Mouse (Mus musculus) liver, embryonic 12.5 days (tissue): ENCODE measurements around the gene Gm49336. TPM values are rescaled to one million over a fixed set of nuclear protein-coding genes. Genes with fewer than 3 reads are reported as not detected.

Source experiments
- ATAC-seq: fragments of 200-750 bp; cut with Nextera tagmentation; 2 replicates; pipeline ENCODE4 v1.8.0; 2017; ENCODE audit warnings: moderate number of reproducible peaks, mild to moderate bottlenecking, moderate library complexity
- H3K27ac ChIP-seq: fragments of 300-500 bp; sonication (generic); 2 replicates; pipeline ENCODE4 v1.5.1; 2016; ENCODE audit warnings: mild to moderate bottlenecking
- H3K27me3 ChIP-seq: fragments of 300-500 bp; sonication (generic); replicated peaks from 2 replicates; pipeline ENCODE4 v1.6.1; 2016; ENCODE audit warnings: mild to moderate bottlenecking, moderate library complexity
- H3K36me3 ChIP-seq: fragments of 300-500 bp; sonication (generic); 2 replicates; pipeline ENCODE4 v1.6.1; 2016; ENCODE audit warnings: mild to moderate bottlenecking, moderate library complexity
- H3K4me1 ChIP-seq: fragments of 300-500 bp; sonication (generic); 2 replicates; pipeline ENCODE4 v1.6.1; 2016
- H3K4me2 ChIP-seq: fragments of 300-500 bp; sonication (generic); 2 replicates; pipeline ENCODE4 v1.6.1; 2016; ENCODE audit warnings: mild to moderate bottlenecking, moderate library complexity
- H3K4me3 ChIP-seq: fragments of 300-500 bp; sonication (generic); 2 replicates; pipeline ENCODE4 v1.5.1; 2016; ENCODE audit warnings: mild to moderate bottlenecking, moderate library complexity
- H3K9ac ChIP-seq: fragments of 300-500 bp; sonication (generic); 2 replicates; pipeline ENCODE4 v1.6.1; 2016; ENCODE audit warnings: mild to moderate bottlenecking, moderate library complexity
- H3K9me3 ChIP-seq: fragments of 300-500 bp; sonication (generic); replicated peaks from 2 replicates; pipeline ENCODE4 v1.6.1; 2016; ENCODE audit warnings: mild to moderate bottlenecking, moderate library complexity
- WGBS: fragments of 180-500 bp; shearing (Covaris S2); methylation state at CpG from one replicate; pipeline ENCODE4 v1.1.7; 2016; ENCODE audit not compliant: insufficient replicate concordance; 5-methylcytosine and 5-hydroxymethylcytosine counted together
- polyA plus RNA-seq: library from polyadenylated mRNA; unstranded; fragments of >200 nt; fragmentation: Nextera tagmentation; extraction: Ambion mirVana; gene quantifications from 2 replicates; pipeline ENCODE4 v1.2.1, GENCODE M21; 2016

Gene Gm49336
- polyA plus RNA-seq, 1 experiment from 2014 or later: 53.1 TPM

- Histone ChIP-seq H3K4me2 (no peak overlapping the region), H3K27me3 (no peaks in the 10 kb centered on the region), H3K27ac (no peak overlapping the region), H3K4me3 (no peak overlapping the region), H3K4me1 (no peaks in the 10 kb centered on the region), H3K9ac (no peak overlapping the region), H3K9me3 (no peaks in the 10 kb centered on the region), H3K36me3 (peaks cover 37% of the 10 kb centered on the region)
- no peak for ATAC-seq
- WGBS: 83% methylated on average over 1 of the region's 1 CpGs
Measured at GRCm38 (mm10) chr14:60216125-60216524, 35.2 kb downstream of the Gm49336 start.

GRCm38 (mm10) chr14:60215000-60215399 lies 36.3 kb downstream of the Gm49336 start:
- Histone ChIP-seq H3K9me3 (no peaks in the 10 kb centered on the region), H3K27ac (no peak overlapping the region)

GRCm38 (mm10) chr14:60214040-60214439 lies 37.3 kb downstream of the Gm49336 start:
- H3K4me2 ChIP-seq: no peak overlapping the region
- H3K9me3 ChIP-seq: no peaks in the 10 kb centered on the region
- no peaks in the 10 kb centered on the region for H3K4me1 ChIP-seq
- no peak overlapping the region for H3K9ac ChIP-seq
- no peak overlapping the region for H3K4me3 ChIP-seq
- no peak for ATAC-seq
- H3K27ac ChIP-seq: no peak overlapping the region
- no peaks in the 10 kb centered on the region for H3K27me3 ChIP-seq
- WGBS: 71% methylated on average over 1 of the region's 1 CpGs
- H3K36me3 ChIP-seq: peaks cover 20% of the 10 kb centered on the region

More at GRCm38 (mm10) chr14:60215000-60215399, 36.3 kb downstream of the Gm49336 start:
- Histone ChIP-seq H3K27me3 (no peaks in the 10 kb centered on the region), H3K4me3 (no peak overlapping the region), H3K36me3 (peaks cover 29% of the 10 kb centered on the region), H3K9ac (no peak overlapping the region), H3K4me1 (no peaks in the 10 kb centered on the region), H3K4me2 (no peak overlapping the region)
- no peak for ATAC-seq
- WGBS: 75% methylated on average over 3 of the region's 3 CpGs

GRCm38 (mm10) chr14:60209166-60209565 lies 42.1 kb downstream of the Gm49336 start:
- WGBS: 77% methylated on average over 7 of the region's 7 CpGs
- no peak overlapping the region for H3K4me2 ChIP-seq
- no peaks in the 10 kb centered on the region for H3K4me1 ChIP-seq
- H3K9me3 ChIP-seq: no peaks in the 10 kb centered on the region
- no peak overlapping the region for H3K27ac ChIP-seq
- no peak overlapping the region for H3K9ac ChIP-seq
- H3K36me3 ChIP-seq: no peaks in the 10 kb centered on the region
- H3K27me3 ChIP-seq: no peaks in the 10 kb centered on the region
- H3K4me3 ChIP-seq: no peak overlapping the region
- no peak for ATAC-seq

GRCm38 (mm10) chr14:60204993-60205392 lies 46.3 kb downstream of the Gm49336 start:
- H3K27me3 ChIP-seq: no peaks in the 10 kb centered on the region
- no peak overlapping the region for H3K4me3 ChIP-seq
- H3K4me1 ChIP-seq: no peaks in the 10 kb centered on the region
- no peak overlapping the region for H3K27ac ChIP-seq
- H3K9ac ChIP-seq: no peak overlapping the region
- ATAC-seq: no peak
- H3K9me3 ChIP-seq: no peaks in the 10 kb centered on the region
- H3K36me3 ChIP-seq: no peaks in the 10 kb centered on the region
- no peak overlapping the region for H3K4me2 ChIP-seq
- 77% methylated on average over 6 of the region's 6 CpGs for WGBS

- no peaks in the 10 kb centered on the region for H3K27me3 ChIP-seq
- no peaks in the 10 kb centered on the region for H3K36me3 ChIP-seq
- no peak within 1 kb of the TSS for H3K4me3 ChIP-seq
- no peak within 1 kb of the TSS for H3K27ac ChIP-seq
- no peaks in the 10 kb centered on the region for H3K4me1 ChIP-seq
- 56% methylated on average over 7 of the region's 7 CpGs for WGBS
- H3K9me3 ChIP-seq: no peaks in the 10 kb centered on the region
- no peak within 1 kb of the TSS for H3K9ac ChIP-seq
- H3K4me2 ChIP-seq: no peak within 1 kb of the TSS
- ATAC-seq: no peak
Measured at GRCm38 (mm10) chr14:60196884-60197283, 54.4 kb downstream of the Gm49336 start, which contains the start of gene Atp8a2. Gene Atp8a2 (minus strand): TSS chr14:60197179.

- H3K4me1 ChIP-seq: no peaks in the 10 kb centered on the region
- 85% methylated on average over 5 of the region's 5 CpGs for WGBS
- ATAC-seq: no peak
- no peak overlapping the region for H3K27ac ChIP-seq
- H3K9me3 ChIP-seq: no peaks in the 10 kb centered on the region
- no peak overlapping the region for H3K4me2 ChIP-seq
- H3K36me3 ChIP-seq: no peaks in the 10 kb centered on the region
- no peak overlapping the region for H3K4me3 ChIP-seq
- H3K27me3 ChIP-seq: no peaks in the 10 kb centered on the region
- H3K9ac ChIP-seq: no peak overlapping the region
Measured at GRCm38 (mm10) chr14:60195999-60196398, 55.3 kb downstream of the Gm49336 start.

GRCm38 (mm10) chr14:60194606-60195005 lies 56.7 kb downstream of the Gm49336 start:
- no peaks in the 10 kb centered on the region for H3K4me1 ChIP-seq
- H3K4me3 ChIP-seq: no peak overlapping the region
- WGBS: 23% methylated on average over 1 of the region's 1 CpGs
- H3K27ac ChIP-seq: no peak overlapping the region
- no peak overlapping the region for H3K4me2 ChIP-seq
- ATAC-seq: no peak
- H3K9ac ChIP-seq: no peak overlapping the region
- no peaks in the 10 kb centered on the region for H3K27me3 ChIP-seq
- H3K9me3 ChIP-seq: no peaks in the 10 kb centered on the region
- H3K36me3 ChIP-seq: no peaks in the 10 kb centered on the region

- H3K27me3 ChIP-seq: no peaks in the 10 kb centered on the region
- no peak for ATAC-seq
- WGBS: 77% methylated on average over 5 of the region's 5 CpGs
- no peak overlapping the region for H3K27ac ChIP-seq
- no peaks in the 10 kb centered on the region for H3K36me3 ChIP-seq
- H3K4me1 ChIP-seq: no peaks in the 10 kb centered on the region
- no peaks in the 10 kb centered on the region for H3K9me3 ChIP-seq
- no peak overlapping the region for H3K4me3 ChIP-seq
- H3K9ac ChIP-seq: no peak overlapping the region
- no peak overlapping the region for H3K4me2 ChIP-seq
Measured at GRCm38 (mm10) chr14:60189771-60190170, 61.5 kb downstream of the Gm49336 start.

GRCm38 (mm10) chr14:60188201-60188825 lies 63.0 kb downstream of the Gm49336 start:
- no peak for ATAC-seq
- WGBS: 67% methylated on average over 5 of the region's 5 CpGs
- H3K27me3 ChIP-seq: no peaks in the 10 kb centered on the region
- H3K4me1 ChIP-seq: no peaks in the 10 kb centered on the region
- no peak overlapping the region for H3K9ac ChIP-seq
- no peaks in the 10 kb centered on the region for H3K36me3 ChIP-seq
- H3K9me3 ChIP-seq: no peaks in the 10 kb centered on the region
- H3K27ac ChIP-seq: no peak overlapping the region
- no peak overlapping the region for H3K4me3 ChIP-seq
- no peak overlapping the region for H3K4me2 ChIP-seq

- no peak overlapping the region for H3K27ac ChIP-seq
- H3K9ac ChIP-seq: no peak overlapping the region
- H3K4me2 ChIP-seq: no peak overlapping the region
- no peaks in the 10 kb centered on the region for H3K9me3 ChIP-seq
- 62% methylated on average over 2 of the region's 2 CpGs for WGBS
- H3K27me3 ChIP-seq: peaks cover 20% of the 10 kb centered on the region
- no peak overlapping the region for H3K4me3 ChIP-seq
- no peak for ATAC-seq
- H3K4me1 ChIP-seq: peaks cover 29% of the 10 kb centered on the region
- 0 out of 2 replicates have a peak, but pooled peaks cover 4% of the 10 kb centered on the region for H3K36me3 ChIP-seq
Measured at GRCm38 (mm10) chr14:60181306-60181705, 70.0 kb downstream of the Gm49336 start.

GRCm38 (mm10) chr14:60178571-60178955 lies 72.7 kb downstream of the Gm49336 start:
- ATAC-seq: no peak
- no peak overlapping the region for H3K27ac ChIP-seq

More at GRCm38 (mm10) chr14:60178571-60178955, 72.7 kb downstream of the Gm49336 start:
- H3K9me3 ChIP-seq: no peaks in the 10 kb centered on the region
- H3K27me3 ChIP-seq: peaks cover 42% of the 10 kb centered on the region
- peak overlapping the region; percentile 64; the same call in 1 of the 2 replicates for H3K4me3 ChIP-seq
- peak overlapping the region; percentile 90 for H3K4me2 ChIP-seq
- 3% methylated on average over 2 of the region's 2 CpGs for WGBS
- 0 out of 2 replicates have a peak, but pooled peaks cover 4% of the 10 kb centered on the region for H3K36me3 ChIP-seq
- no peak overlapping the region for H3K9ac ChIP-seq
- peaks cover 29% of the 10 kb centered on the region for H3K4me1 ChIP-seq
